Mouse (Mus musculus): Measurements from ENCODE around the gene Nr1d2.
"Not testable (repeated sequence)": the region's sequence is repeated elsewhere in the genome, so short reads cannot be mapped to it uniquely, and the experiment has no call there.

GRCm38 (mm10) chr14:18177531-18177930, 61.4 kb downstream of the Nr1d2 start:
- TF ChIP-seq CTCF, EP300 (IDR thresholded peaks at IDR 0.05; ENCODE audit: low read depth): not testable (repeated sequence)

Data from liver, embryonic 14.5 days (tissue).